Mouse (Mus musculus) right cerebral cortex, adult 2 months (tissue): Measurements from ENCODE around the gene Car14.
"Not testable (repeated sequence)": the region's sequence is repeated elsewhere in the genome, so short reads cannot be mapped to it uniquely, and the experiment has no call there.

Experiments
- DNase-seq, 2 experiments: peaks; one replicate each; pipeline ENCODE4 v3.0.0; 2021 to 2022; ENCODE audit warnings: low spot score in 2 of 2

The Car14 gene

DNA sequence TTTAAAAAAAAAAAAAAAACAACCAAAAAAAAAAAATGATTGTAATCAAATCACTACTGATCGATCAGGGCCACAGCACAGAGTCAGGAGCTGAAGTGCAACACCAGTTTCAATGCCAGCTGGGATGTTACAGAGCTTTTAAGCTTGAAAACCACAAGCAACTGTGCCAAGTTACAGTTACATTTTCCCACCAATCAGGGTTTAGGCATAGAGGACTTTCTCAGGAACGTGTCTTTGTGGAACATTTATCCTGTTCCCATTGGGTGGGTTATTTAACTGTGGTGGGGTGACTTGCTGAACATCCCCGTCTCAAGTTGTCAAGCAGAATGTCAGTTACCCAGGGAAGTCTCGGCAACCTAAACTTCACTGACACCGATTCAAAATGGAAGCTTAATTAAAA, 20.6 kb upstream of the Car14 start:
- DNase-seq = no peak

DNA sequence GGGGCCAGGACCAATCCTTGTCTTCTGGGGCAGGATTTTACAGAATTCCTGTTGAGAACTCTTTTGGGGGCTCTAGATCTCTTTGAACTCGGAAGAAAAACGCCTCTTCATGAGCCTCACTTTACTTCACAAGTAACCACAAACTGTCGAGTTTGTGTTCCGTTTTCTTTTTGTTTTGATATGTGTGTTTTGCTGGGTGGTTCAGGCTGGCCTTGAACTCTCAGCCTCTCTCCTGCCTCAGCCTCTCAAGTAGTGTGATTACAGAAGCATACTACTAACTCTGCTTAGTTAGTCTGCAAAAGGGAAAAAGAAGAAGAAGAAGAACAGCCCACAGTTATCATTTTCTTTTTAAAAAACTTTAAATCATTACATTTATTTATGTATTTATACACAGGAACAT, 19.7 kb upstream of the Car14 start:
- no peak for DNase-seq

DNA sequence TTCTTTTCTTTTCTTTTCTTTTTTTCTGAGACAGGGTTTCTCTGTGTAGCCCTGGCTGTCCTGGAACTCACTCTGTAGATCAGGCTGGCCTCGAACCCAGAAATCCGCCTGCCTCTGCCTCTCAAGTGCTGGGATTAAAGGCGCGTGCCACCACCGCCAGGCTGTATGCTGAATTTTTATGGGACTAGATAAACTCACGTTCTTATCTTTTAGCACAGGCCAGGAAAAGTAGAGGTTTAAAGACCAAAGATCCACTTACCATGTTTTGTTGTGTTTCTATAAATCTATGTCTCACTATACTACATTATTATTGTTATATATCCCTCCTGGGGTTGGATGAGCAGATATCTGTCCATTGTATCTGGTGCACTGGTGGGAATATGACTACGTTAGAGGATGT, 18.9 kb upstream of the Car14 start:
- DNase-seq = not testable (repeated sequence)

DNA sequence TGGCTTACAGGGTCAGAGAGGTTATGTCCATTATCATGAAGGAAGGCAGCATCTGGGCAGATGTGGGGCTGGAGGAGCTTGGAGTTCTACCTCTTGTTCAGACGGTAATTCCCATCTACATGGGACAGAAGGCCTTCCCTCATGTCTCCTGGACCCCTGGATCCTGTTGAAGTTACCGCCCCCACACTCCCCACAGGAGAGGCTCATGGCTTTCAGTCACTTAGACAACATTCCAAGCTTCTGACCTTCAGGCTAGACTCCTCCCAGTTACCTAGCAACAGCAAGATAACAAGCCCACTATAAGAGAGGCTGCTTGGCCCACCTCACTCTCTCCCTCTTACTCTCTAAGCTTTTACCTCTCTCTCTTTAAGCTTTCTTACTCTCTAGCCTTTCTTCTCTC, 16.0 kb upstream of the Car14 start:
- DNase-seq = not testable (repeated sequence)

DNA sequence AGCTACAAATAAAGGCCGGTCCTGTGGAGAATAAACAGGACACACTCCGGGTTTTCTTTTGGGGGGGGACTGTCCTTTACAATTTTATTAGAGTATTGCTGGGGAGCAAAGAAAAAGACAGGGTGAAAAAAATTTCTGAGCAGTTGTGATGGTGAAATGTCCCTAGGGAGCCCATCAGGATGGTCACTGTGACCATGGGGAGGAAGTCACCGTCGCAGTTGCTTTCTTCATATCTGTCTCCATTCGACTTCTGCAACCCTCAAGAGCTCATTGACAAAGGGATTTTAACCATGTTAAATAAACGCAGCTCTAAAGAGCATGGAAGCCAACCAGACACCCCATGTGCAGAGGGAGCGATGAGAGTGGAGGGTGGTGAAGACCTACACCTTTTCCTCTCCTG, 12.3 kb upstream of the Car14 start:
- no peak for DNase-seq

DNA sequence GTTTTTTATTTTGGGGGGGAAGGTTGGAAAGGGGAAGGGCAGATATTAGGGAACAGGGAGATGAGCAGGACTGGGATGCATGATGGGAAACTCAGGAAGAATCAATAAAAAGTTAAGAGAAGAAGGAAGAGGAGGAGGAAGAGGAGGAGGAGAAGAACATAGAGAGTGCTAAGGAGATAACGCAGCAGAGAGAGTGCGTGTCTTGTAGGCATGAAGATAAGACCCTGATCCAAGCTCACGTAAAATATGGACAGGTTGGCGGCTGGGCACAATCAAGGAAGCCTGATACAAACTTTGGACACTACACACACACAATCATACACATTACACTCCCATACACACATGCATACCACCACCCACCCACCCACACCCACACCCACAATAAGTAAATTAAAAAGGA, 10.2 kb upstream of the Car14 start:
- DNase-seq = no peak

DNA sequence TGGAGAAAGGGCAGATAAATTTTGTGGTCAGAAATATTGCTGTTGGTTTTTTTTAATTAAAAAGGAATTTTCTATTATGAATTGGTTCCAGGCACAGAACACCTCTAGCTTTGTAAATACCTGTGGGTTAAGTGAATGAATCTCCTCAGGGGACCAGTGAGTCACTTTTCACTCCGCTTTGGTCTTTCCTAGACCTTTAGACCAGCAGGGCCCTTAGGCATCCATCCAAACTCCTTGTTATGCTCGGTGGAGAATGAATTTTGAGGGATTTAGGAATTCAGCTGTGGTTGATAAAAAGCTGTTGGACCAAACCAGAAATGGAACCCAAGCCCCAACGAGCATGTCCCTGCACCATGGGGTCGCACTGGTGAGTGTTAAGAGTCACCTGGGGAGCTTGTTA, 3.1 kb upstream of the Car14 start:
- no peak for DNase-seq

DNA sequence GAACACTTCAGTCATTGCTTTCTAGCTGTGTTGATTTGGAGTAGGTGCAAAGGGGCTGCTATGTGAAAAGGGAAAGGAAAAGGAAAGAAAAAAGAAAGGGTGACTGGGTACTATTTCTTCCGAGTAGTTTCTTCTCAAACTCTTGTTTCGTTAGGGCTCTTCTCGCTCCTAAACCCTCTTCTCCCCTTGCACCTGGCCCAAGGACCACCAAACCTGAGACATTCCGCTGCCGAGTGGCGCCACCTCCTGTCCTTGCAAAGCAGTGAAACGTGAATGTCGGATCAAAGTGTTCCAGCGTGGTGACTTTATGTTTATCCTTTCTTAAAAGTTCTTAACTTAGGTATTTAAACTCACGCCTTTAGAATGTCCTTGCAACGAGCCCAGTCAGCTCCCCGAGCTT, 2.4 kb upstream of the Car14 start:
- DNase-seq = no peak

DNA sequence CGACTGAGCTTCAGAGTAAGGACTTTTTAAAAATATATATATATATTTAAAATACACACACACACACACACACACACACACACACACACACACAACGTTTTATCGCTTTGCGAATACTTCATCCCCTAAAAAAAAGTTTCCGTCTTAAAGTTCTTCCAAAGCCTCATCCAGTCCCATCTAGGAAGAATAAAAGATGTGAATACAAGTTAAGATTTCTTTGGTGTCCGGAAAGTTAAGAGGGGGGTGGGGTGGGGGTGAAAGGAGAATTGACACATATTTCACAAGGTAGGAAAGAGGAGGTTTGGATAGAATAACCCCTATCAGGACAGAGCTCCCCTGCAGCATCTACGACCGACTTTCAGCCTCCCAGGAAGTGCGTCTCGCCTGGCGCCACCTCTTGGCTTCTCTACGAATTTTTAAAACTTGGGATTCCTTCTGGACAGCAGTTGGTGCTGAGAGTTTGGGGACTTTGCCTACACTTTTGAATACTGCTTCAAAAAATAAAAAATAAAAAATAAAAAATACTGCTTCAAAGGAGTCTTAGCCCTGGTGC, 1.5 kb upstream of the Car14 start:
- peak in 1 of 2 experiments; percentile 52 for DNase-seq

DNA sequence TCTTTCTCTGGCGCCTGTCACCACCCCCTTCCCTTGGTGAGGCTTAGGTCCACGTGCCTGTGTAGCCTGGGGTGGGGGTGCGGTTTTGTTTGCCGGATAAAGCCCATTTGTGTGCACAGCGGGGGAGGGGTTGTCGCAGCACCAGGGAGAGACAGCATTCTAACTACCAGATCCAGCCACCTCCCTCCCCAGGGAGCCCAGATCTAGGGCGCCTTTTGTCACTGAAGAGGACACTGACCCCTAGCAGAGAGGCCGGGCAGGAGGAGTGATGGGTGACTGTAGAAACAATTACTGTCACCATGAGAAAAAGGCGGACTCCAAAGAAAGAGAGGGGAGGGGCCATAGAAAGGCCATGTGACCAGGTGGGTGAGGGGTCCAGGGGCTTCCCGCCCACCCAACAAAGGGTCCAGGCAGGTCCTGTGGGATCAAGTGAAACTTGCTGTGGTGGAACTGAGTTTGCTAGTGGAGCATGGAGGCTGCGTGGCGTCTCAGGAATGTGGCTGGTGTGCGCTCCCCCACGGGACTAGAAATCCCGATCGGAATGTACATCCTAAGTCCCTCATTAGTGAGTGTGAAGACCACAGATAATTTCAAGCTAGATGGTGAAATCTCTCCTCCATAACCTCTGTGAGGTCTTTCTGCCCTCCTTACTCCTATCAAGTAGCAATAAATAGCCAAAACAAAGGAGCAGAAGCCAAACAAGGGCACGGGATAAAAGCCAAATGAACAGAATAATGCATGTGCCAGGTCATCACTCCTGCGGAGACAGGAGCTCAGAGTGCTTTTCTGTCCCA, 852 bp upstream of the Car14 start:
- DNase-seq = no peak

DNA sequence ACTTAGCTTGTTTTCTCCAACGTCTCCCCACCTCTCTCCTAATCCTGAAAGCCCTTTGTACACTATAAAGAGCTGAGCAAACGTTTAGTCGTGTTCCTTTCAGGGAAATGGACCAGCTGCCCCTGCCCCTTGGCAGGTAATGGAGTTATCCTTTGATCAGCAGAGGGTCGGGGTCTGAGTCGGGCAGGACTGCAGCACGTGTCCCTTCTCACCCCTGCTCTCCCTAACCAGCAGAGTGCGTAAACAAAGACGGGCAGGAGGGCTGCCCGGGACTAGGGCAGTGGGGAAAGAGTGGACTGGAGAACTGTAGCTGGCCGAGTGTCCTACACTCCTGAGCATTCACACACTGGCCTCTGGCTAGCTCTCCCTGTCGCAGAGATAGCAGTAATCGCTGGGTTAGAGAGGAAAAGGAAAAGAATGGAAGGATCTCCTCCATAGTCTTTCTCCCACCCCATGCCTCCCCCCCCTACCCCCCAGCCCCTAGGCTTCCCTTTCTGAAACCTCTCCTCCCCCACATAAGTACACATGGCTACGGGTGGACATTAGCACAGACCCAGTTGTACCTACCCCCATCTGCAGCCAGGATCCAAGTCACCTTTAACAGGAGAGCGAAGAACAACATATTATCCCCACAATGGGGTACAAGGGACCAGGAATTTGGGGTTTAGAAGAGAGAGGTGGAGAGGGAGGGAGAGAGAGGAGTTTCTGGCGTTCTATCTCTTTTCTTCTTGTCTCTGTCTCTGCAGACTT, 563 bp downstream of the Car14 start:
- DNase-seq = no peak

DNA sequence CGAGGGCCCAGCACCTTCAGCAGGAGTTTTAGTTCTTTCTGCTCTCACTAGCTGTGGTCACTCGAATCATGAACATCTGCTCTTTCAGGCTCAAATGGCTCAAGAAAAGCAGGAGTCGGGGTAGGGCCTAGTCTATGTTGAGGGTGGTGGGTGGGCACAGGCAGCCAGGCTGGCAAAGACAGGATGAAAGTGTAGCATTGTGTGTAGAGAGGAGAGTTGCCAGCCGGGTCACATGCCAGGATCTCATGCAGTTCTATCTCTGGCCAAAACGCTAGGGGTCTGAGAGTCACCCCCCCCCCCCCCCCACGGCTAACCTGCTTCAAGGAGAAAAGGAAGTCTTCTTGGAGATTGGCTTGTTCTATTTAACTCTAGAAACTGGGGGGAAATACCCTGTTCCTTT, 1.8 kb downstream of the Car14 start:
- DNase-seq = no peak

DNA sequence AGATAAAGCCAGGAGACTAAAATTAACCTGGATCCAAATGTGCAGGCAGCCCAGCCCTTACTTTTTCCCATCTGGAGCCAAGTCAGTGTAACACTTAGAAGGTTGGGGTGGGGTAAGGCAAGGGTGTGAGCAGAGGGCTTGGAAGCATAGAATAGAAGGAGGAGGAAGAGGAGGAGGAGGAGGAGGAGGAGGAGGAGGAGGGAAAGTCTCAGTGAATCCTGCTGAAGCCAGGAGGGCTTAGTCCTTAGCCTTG, 2.2 kb downstream of the Car14 start:
- no peak for DNase-seq

DNA sequence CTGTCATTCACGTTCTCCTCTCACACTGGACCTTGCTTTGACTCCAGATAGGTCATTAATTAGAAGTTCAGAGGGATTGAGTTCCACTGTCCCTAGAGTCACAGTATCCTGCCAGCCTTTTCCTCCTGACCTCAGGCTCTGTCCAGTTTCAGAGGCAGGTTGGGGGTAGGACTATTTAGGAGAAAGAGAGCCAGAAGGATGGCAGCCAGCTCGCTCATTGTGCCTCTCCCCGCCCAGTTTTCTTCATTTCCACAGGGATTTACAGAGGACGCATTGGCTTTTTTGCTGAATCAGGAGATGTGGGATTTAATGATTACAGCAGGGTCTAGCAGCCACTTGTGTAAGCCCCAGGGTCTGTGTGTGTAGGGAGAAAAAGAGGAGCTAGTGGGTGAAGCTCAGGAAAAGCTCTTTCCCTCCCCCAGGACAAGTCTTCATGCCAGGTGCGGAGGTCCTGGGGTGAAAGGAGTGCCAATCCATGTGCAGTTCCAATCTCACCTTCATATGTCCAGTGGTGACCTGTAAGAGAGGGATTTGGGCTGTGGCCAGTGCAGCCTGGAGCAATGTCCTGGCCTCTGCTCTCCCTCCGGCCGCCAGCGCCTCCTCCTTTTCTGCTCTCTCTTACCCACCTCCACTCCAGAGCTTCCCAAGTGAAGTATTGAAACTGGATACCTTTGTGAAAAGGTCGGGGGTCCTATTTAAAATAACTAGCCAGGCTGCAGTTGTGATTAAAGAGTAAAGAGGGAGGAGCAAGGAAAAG, 2.7 kb downstream of the Car14 start:
- DNase-seq = no peak

DNA sequence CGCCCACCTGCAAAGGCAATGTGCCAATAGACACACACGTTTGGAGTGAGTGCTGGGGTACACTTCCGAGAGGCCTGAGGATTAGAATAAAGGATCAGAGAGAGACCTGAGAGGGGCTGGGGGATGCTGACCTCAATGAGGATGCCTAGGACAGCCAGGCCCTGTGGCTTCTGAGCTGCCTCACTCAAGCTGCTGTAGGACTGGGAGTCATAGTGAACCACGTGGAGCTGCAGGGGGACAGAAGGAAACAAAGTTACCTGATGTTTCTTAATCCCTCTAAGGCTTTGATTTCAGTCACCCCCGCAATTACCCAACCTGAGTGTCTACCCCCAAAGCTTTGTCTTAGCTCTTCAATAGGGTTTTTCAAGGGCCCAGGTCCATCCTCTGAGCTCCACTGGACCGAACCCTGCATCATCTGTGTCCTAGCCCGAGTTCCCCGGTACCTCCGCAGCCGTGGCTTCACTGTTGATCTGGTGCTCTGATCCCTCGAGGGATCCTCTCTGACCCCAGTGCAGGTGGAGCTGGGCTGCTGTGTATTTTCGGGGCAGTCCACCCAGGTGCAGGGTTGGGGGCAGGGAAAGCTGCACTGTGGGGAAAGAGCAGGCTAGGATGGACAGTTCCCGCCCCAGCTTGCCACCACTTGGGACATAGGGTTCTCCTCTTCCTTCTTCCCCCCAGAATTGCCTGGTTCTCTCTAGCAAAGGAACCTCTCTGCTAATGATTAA, 4.5 kb downstream of the Car14 start:
- no peak for DNase-seq

DNA sequence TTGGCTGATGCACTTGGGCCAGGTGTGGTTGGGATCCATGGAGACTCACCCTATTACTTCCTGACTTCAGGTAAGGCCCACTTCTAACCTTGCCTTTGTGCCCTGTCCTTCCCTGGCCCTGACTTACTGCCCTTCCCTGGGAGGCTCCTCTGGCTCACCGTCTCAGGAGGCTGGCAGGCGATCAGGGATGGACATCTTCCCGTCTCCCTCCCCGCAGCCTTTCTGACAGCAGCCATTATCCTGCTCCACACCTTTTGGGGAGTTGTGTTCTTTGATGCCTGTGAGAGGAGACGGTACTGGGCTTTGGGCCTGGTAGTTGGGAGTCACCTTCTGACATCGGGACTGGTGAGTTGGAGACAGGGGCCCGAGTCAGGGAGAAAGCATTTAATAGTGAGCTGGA, 9.0 kb downstream of the Car14 start:
- not testable (repeated sequence) for DNase-seq

DNA sequence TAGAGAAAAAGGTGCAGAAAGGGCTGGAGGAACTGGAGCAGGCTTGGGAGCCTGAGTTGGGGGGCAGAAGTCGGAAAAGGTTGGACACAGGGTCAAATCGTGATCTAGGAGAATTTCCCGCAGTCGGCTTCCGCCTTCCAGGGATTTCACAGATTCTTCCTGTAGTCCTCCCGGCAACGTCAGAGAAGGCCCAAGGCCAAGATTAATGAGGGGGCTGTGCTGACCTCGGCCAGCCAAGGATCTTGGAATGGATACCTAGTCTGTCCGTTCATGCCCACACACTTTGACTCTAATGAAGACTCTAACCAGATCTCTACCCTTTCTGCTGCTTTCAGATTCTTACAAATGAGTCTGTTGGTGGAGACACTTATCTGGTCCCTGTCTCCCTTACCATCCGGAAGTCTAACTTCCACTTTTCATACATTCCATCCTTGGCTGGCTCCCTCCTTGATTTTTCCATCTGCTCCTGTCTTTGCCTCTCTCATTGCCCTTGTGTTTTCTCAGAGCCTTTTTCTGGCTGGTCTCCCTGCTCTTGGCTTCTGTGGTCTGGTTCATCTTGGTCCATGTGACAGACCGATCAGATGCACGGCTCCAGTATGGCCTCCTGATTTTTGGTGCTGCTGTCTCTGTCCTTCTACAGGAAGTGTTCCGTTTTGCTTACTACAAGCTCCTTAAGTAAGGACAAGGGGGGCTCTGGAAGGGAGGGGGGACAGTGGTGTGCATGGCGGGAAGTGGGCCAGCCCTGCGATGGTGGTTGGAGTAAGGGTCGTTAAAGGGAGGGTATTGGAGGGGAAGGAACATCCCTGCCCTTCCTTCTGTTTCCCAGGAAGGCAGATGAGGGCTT, 10.0 kb downstream of the Car14 start:
- DNase-seq = peak; percentile 43 to 59

DNA sequence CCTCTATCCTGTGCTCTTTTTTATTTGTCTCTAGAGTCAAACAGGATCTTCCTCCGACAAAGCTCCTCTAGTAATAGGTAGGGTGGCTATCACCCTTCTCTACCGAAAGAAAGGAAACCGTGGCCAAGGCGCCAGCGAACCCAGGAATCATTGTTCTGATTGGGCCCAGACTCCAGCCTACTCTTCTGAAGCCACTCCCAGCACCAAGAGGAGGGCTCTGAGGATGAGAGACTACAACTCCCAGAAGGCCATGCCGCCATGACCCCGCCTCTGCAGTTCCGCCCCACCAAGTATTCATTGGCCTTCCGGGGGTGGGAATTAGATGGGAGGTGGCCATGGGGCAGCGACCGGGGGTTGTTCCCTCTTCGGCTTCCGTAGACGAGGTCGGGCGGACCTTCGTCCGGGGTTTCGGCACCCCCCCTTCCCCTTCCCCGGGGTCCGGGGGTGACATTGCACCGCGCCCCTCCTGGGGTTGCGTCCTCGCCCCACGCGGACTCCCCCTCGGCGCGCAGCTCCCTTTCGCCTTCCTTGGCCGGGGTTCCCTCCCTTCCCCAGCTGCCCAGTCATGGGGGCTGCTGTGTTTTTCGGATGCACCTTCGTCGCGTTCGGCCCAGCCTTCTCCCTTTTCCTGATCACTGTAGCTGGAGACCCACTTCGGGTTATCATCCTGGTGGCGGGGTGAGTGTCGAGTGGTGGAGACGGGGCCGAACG, 10.7 kb downstream of the Car14 start, which contains the start of gene Aph1a:
Aph1a (plus strand) TSS at position 364 of the 711 bp plus-strand sequence.
- DNase-seq = peak; percentile 94 to 96

DNA sequence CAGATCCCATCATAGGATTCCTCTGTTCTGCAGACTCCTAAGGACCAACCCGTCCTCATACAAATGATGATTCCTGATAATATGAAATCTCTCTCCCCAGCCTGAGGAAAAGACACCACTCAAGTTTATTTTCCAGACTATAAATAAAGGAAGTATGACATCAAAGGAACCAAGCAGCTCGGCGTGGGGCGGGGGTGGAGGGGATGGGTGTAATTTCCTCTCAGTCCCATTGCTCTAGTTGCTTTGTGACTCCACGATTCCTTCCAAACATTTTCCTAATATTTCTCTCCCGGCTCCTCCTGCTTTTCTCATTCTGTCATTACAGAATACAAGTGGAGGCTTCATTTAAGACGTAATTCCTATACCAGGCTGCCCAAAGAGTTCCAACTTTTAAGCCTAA, 11.4 kb downstream of the Car14 start:
- no peak for DNase-seq
